Mouse (Mus musculus): ENCODE data around the gene Olfr1377. TPM values are rescaled to one million over a fixed set of nuclear protein-coding genes. Genes with fewer than 3 reads are reported as not detected.

The Olfr1377 gene
- total RNA-seq, 2 experiments from 2014 or later: not detected

Other genes with a start within 250 kb of the Olfr1377 start
- gene Zfp354c, start 154.2 kb upstream of the Olfr1377 start, total RNA-seq (2015): 0.02 and 0.18 TPM in 2 replicates
- gene Zfp354c, start 154.2 kb upstream of the Olfr1377 start, total RNA-seq (2017): 0.04 and 0.33 TPM in 2 replicates
- not detected in 2 replicates for gene Zfp879, start 140.4 kb upstream of the Olfr1377 start, total RNA-seq (2015)
- not detected in 2 replicates for gene Zfp879, start 140.4 kb upstream of the Olfr1377 start, total RNA-seq (2017)
- gene Grm6, start 131.3 kb upstream of the Olfr1377 start, total RNA-seq (2015): 0.73 and 1.9 TPM in 2 replicates
- gene Grm6, start 131.3 kb upstream of the Olfr1377 start, total RNA-seq (2017): 0.11 and 0.89 TPM in 2 replicates
- gene Zfp454, start 94.3 kb upstream of the Olfr1377 start, total RNA-seq (2015): not detected in 2 replicates
- not detected in 2 replicates for gene Zfp454, start 94.3 kb upstream of the Olfr1377 start, total RNA-seq (2017)
- gene Zfp2, start 65.8 kb upstream of the Olfr1377 start, total RNA-seq (2015): 0.11 and 0.80 TPM in 2 replicates
- gene Zfp2, start 65.8 kb upstream of the Olfr1377 start, total RNA-seq (2017): not detected in 2 replicates
- not detected in 2 replicates for gene Zfp354b, start 50.3 kb upstream of the Olfr1377 start, total RNA-seq (2015)
- 0.16 TPM in 1 of 2 replicates, not detected in the other for gene Zfp354b, start 50.3 kb upstream of the Olfr1377 start, total RNA-seq (2017)
- gene 4933414I15Rik, start 38.2 kb upstream of the Olfr1377 start, total RNA-seq (2015): not detected in 2 replicates
- not detected in 2 replicates for gene 4933414I15Rik, start 38.2 kb upstream of the Olfr1377 start, total RNA-seq (2017)
- gene Prop1, start 28.2 kb upstream of the Olfr1377 start, total RNA-seq (2015): not detected in 2 replicates
- gene Prop1, start 28.2 kb upstream of the Olfr1377 start, total RNA-seq (2017): not detected in 2 replicates
- not detected in 2 replicates for gene Olfr1378, start 15.4 kb upstream of the Olfr1377 start, total RNA-seq (2015)
- not detected in 2 replicates for gene Olfr1378, start 15.4 kb upstream of the Olfr1377 start, total RNA-seq (2017)
- not detected in 2 replicates for gene Olfr51, start 21.6 kb downstream of the Olfr1377 start, total RNA-seq (2015)
- not detected in 2 replicates for gene Olfr51, start 21.6 kb downstream of the Olfr1377 start, total RNA-seq (2017)
- gene Olfr54, start 32.3 kb downstream of the Olfr1377 start, total RNA-seq (2015): not detected in 2 replicates
- 0.18 TPM in 1 of 2 replicates, not detected in the other for gene Olfr54, start 32.3 kb downstream of the Olfr1377 start, total RNA-seq (2017)
- gene Olfr1375, start 66.1 kb downstream of the Olfr1377 start, total RNA-seq (2015): not detected in 2 replicates
- not detected in 2 replicates for gene Olfr1375, start 66.1 kb downstream of the Olfr1377 start, total RNA-seq (2017)
- not detected in 2 replicates for gene Zfp354a, start 77.3 kb downstream of the Olfr1377 start, total RNA-seq (2015)
- gene Zfp354a, start 77.3 kb downstream of the Olfr1377 start, total RNA-seq (2017): 0.22 TPM in 1 of 2 replicates, not detected in the other
- not detected in 2 replicates for gene Gm12569, start 238.5 kb downstream of the Olfr1377 start, total RNA-seq (2015)
- not detected in 2 replicates for gene Gm12569, start 238.5 kb downstream of the Olfr1377 start, total RNA-seq (2017)

Data from megakaryocyte, adult 5-6 weeks (primary cell).